Mouse (Mus musculus) layer of hippocampus, postnatal 25 days (tissue): Measurements from ENCODE around the gene Hoxa6. TPM values are rescaled to one million over a fixed set of nuclear protein-coding genes. Genes with fewer than 3 reads are reported as not detected.

ENCODE experiments used
- DNase-seq, 2 experiments: peaks; one replicate each; pipeline ENCODE4 v3.0.0; 2022; ENCODE audit warnings: mixed read lengths in 2 of 2, low spot score in 1 of 2; ENCODE audit errors: extremely low spot score in 1 of 2
- total RNA-seq, 2 experiments: library from RNA; stranded (reverse); gene quantifications; 2 replicates each; pipeline ENCODE4 v1.2.3; 2021

Gene Hoxa6
- total RNA-seq, 2 experiments from 2014 or later = not detected

DNA sequence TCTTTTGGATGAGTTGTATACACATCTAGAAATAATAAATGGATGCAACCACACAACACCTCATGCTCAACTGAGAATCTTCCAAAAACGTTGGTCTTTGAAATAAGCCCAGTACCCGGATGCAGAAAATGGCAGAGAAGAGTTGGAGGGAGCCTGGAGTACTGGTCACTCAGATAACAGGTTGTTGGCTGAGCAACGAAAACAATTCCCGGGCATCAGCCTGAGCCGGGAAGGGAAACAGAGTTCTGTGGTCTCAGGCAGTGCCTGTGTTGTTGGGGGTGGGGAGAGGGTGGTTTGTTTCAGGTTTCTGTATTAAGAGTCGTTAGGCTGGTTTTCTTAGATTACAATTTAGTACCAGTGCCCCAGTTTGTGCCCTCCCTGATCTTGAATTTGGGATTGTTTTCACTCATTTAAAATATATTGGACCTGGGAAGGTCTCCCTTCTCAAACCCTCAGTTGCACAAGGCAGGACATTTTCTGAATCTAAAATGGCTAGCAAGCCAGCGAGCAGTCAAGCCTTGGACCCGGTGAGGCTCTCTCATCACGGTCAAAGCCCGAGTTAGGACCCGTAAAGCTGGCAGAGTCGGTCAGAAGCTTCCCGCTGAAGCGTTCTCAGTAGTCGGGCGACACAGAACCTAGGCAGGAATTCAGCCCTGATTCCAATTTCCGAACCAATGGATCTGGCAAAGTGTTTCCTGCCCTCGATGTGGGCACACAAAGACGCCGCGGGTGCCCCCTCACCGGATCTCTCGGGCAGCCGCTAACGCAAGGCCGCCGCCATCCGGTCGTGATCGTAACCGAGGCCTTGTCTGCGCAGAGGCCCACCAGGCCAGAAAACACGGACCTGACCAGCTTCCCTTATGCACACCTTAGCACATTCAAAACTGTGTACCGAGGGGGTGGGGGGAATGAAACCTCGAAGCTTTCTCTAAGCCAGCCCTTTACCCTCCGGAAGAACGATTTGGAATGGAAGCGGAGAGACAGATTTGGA, 20.2 kb upstream of the Hoxa6 start:
- DNase-seq = no peak

DNA sequence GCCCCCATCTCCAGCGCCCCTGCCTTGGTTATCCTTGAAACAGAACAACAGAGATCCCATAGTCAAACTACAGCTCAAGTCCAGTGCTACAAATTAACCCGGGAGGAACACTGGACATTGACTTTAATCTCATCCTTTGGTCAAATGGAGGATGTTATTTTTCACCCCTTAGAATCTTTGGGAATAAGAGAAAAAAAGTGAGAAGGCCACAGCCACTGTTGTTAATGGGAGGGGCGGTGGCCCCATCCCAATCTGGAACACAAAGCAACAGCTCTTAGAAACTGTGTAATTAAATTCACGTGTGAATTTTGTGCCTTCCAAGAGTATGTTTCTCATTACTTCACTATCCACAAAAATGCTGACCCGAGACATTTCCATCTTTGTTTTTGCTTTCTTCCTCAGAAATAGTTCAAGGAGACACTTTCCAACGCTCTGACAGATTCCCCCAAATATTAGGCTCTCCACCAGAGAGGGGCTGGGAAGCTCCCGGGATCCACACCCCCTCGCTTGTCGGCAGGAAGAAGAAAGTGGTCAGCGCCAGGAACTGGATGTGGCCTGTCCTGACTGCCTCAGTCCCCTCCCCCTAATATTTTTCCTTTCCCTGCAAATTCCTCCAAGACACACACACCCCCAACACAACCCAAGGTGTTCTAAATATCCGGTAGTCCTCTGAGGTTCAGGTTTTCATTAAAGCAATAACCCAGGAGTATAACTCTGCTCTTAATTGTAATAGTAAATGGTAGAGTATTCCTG, 19.1 kb upstream of the Hoxa6 start:
- no peak for DNase-seq

DNA sequence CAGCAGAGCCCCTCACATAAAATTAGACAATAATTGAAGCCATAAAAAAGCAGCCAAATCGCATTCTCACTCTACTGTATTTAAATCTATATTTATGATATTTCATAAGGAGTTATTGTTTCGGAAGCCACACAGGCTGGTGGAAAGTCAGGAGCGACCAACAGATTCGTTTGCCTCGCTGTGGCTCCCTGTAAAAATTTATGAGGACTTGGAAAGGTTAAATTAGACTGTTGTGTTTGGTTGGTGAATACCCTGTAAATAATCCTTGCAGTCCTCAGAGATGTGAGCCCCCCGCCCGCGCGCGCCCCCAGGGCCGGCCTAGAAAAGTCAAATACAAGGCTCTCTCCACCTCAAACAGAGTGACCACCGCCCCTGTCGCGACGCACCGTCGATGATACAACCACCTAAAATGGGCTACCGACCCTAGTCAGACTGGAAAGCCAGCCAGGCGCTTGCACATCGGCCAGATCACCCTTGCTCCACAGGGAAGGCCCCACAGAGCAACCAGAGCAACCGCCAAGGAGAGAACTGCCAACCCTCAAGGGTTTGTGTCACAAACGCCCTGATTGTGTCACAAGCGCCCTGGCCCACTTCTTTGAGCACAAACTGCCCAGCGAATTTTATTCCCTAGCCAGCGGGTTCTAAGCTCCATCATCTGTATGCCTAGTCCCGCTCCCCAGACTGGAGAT, 18.2 kb upstream of the Hoxa6 start:
- no peak for DNase-seq

DNA sequence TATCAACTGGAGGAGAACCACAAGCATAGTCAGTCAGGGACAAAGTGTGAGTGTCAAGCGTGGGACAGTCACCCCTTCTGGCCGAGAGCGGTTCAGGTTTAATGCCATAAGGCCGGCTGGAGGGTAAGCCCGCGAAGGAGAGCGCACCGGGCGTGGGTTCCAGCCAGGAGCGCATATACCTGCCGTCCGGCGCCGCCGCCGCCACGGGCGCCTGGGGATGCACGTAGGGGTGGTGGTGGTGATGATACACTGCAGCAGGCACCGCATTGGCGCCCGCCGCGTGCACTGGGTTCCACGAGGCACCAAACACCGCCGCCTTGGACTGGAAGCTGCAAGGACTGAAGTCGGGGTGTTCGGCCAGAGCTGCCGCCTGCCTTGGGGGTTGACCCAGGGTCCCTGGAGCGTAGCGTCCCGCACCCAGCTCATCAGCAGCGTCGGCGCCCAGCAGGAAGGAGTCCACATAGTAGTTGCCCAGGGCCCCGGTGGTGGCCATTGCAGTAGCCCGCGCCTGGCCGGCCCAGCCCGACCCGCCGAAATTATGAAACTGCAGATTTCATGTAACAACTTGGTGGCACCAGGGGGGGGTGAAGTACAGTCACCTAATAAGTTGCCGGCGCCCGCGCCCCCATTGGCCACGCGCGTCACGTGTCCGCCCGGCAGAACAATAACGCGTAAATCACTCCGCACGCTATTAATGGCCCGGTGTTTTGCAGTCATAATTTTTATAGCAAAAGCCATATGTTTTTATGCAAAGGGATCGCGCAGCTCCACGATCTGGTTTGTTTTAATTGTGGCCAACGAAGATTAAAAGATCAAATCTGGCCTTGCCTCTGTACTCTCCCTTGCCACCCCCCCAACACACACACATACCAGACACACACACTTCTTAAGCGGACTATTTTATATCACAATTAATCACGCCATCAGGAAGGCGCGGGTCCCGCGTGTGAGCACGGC, 17.4 kb upstream of the Hoxa6 start:
- no peak for DNase-seq

DNA sequence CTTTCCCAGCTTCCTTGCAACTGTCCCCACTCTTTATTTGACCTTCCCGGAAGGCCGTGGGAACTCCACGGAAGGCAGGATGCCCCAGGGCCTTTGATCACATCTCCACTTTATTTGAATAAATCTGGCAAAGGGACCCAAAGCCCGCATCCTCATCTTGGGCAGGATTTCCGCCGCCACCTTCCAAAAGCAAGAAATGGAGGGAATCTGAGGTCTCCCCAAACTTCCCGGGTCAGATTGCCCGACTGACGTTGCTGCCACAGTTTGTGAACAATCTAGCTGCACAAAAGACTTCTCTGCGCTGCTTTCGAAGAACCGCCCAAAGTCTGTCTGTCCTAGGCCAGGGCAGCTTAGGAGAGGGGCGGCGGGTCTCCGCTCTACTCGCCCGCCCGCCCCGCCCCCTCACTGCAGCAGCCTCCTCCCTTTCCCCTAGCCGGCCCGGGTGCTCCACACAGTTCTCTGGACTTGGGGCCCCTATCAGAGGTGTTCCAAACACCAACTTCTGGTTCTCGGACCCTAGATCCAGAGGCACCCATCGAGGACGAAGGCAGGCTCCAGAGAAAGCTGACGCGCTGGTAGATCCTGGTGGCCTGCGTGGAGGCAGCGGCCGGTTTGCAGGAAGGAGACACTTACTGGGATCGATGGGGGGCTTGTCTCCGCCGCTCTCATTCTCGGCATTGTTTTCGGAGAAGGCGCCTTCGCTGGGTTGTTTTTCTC, 16.5 kb upstream of the Hoxa6 start:
- no peak for DNase-seq

GRCm38 (mm10) chr6:52223939-52224760, 15.6 kb upstream of the Hoxa6 start:
- DNase-seq = no peak

DNA sequence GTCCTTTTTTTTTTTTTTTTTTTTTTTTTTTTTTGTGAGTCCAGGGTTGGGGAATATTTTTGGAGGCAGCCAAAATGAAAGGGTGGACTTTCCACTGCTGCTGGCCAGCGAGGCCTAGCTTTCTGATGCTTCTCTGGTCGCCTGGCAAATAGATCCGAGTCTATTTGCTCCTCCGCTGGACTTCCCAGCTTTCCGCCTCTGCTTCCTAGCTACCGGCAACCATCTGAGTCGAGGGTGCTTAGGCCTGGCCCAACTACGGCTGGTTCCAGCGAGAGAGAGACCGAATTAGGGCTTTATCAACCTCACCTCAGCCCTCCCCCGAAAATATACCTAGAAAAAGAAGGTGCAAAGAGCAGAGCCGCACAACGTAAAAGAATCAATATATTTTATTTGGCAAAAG, 14.2 kb upstream of the Hoxa6 start:
- DNase-seq = no peak

GRCm38 (mm10) chr6:52221993-52222685, 13.6 kb upstream of the Hoxa6 start:
- DNase-seq = no peak

GRCm38 (mm10) chr6:52221337-52221992, 12.9 kb upstream of the Hoxa6 start, which contains the start of gene Hoxa7:
TSS of gene Hoxa7 (minus strand) at chr6:52221854.
- peak; percentile 70 to 88 for DNase-seq

GRCm38 (mm10) chr6:52220865-52221310, 12.4 kb upstream of the Hoxa6 start:
- DNase-seq = no peak

DNA sequence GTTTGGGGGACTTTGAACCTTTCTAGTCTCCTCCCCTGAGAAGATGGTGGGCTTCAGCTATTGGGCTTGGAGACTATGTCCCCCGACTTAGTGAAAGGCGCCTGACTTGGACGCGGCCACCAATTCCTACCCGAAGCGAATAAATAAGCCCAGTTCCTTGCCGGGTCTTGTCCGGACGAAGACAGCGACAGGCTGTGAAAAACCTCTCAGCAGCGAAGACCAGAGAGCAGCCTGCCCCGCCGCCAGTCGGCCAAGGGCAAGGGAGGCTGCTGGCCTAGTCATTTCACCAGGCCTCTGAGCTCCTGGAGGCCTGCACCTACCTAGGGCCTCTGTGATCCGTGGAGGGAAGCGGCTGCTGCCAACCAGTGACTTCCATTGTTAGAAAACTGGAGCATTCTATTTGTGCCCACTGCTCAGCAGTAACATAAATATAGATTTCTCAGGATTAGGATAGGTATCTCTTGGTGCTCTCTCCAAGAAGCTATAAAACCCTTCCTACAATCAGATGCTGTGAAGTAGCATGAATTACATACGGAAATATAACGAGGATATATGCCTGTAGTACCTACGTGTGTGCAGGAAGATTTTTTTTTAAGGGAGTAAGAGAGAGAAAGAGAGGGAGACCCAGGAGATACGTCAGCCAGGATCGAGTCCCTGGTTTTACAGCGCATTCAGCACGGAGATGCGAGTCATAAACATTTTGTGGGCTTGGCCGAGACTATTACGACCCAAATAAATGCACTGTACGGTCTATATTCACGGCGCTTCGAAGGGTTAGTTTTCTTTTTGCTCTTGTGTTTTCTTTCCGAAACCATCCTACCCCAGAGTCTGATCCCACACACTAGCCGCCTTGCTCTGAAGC, 11.7 kb upstream of the Hoxa6 start:
- peak in 1 of 2 experiments; percentile 25 for DNase-seq

DNA sequence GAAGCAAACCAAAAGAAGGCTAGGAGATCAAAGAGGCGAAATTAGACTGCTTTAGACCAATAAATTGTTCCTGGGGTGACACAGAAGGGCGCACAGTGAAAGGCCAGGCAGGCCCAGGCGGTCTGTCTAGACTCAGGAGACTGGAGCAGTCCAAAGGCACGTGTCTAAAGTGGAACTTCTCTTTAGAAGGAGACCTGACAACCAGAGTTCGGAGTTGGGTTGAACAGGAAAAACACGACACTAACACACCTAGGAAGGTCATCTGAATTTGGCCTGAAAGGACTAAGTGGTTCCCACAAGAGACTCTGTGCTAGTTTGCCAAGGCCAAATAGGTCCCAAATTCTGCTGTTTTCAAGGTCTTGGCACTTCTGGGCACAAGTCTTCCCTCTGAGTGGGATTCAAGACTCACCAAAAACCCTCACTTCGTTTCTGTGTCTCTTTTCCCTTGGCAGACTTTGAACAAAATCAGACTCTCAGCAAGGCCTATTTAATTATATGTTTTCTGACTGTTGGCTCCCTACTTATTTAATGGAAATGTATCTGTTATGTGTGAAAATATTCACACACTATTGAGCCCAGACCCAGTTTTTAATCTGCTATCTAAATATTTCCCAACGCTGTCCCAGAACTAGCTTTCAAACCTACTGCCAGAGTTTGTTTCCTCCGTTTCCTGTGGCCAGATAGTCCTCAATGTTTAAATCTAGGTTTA, 10.9 kb upstream of the Hoxa6 start:
- no peak for DNase-seq

DNA sequence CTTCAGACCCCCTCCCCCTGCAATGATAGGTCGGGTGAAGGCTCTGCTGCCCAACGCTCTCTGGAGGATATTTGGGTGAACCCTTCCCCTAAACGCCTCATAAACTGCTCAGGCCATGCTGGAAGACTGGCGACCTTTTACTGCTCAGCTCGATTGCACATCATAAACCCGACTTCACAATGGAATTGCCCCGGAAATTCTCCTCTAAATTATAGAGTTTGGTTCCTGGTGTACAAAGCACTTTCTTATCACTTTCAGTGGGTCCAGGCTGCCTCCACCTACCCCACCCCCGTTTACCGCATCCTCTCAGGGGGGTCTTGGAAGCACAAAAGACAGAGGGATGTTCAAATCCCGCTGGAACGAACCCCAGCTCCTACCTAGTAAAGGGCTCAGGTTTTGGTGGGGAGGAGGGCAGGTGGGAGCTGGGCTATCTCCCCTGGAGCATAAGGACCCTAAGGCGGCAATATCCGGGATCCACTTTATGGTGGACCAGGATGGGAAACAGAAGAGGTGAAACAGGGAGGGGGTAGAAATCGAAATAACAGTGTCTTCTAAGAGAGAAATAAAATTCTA, 10.2 kb upstream of the Hoxa6 start:
- no peak for DNase-seq

- DNase-seq = peak in 1 of 2 experiments; percentile 8
Observed at GRCm38 (mm10) chr6:52217895-52218642, 9.5 kb upstream of the Hoxa6 start.

DNA sequence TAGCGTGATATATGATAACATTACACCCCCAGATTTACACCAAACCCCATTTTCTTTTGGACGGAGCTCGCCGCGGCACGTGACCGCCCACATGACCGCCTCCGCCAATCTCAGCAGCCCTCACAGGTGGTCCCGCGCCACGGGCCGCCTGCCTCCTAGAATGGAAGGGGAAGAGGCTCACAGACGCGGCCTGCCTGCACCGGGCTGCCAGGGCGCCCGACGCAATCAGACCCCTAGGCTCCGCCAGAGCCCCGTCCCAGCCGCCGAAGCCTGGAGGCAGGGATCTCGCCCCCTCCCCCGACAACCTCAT, 8.9 kb upstream of the Hoxa6 start:
- no peak for DNase-seq
